Mouse (Mus musculus) kidney, postnatal 0 days (tissue): ENCODE results near the gene Snrpa1. TPM values are rescaled to one million over a fixed set of nuclear protein-coding genes. Genes with fewer than 3 reads are reported as not detected.

Experiments used
- ATAC-seq: fragments of 200-750 bp; cut with Nextera tagmentation; replicated peaks from 2 replicates; pipeline ENCODE4 v1.8.0; 2017; ENCODE audit warnings: low read depth, moderate number of reproducible peaks, moderate TSS enrichment, moderate library complexity; ENCODE audit not compliant: low FRiP score
- DNase-seq: peaks from one replicate; pipeline ENCODE4 v3.0.0-alpha.2; 2016; ENCODE audit warnings: low spot score
- H3K27ac ChIP-seq: fragments of 300-500 bp; sonication (generic); 2 replicates; pipeline ENCODE4 v1.5.1; 2014; ENCODE audit warnings: mild to moderate bottlenecking
- H3K27me3 ChIP-seq: fragments of 300-500 bp; sonication (generic); 2 replicates; pipeline ENCODE4 v1.6.1; 2014; ENCODE audit warnings: low read length, mixed read lengths; ENCODE audit not compliant: insufficient read depth
- H3K36me3 ChIP-seq: fragments of 300-500 bp; sonication (generic); 2 replicates; pipeline ENCODE4 v1.6.1; 2014; ENCODE audit warnings: low read length, mixed read lengths; ENCODE audit not compliant: insufficient read depth
- H3K4me1 ChIP-seq: fragments of 300-500 bp; sonication (generic); replicated peaks from 2 replicates; pipeline ENCODE4 v1.6.1; 2014; ENCODE audit warnings: antibody characterized with exemption, low read length, mixed read lengths; ENCODE audit not compliant: insufficient read depth
- H3K4me2 ChIP-seq: fragments of 300-500 bp; sonication (generic); 2 replicates; pipeline ENCODE4 v1.6.1; 2014; ENCODE audit warnings: mild to moderate bottlenecking, low read length, moderate library complexity, mixed read lengths
- H3K4me3 ChIP-seq: fragments of 300-500 bp; sonication (generic); replicated peaks from 2 replicates; pipeline ENCODE4 v1.5.1; 2014; ENCODE audit warnings: low read depth, low read length
- H3K9ac ChIP-seq: fragments of 300-500 bp; sonication (generic); 2 replicates; pipeline ENCODE4 v1.6.1; 2014; ENCODE audit warnings: low read depth, low read length
- H3K9me3 ChIP-seq: fragments of 300-500 bp; sonication (generic); replicated peaks from 2 replicates; pipeline ENCODE4 v1.6.1; 2016; ENCODE audit warnings: low read length, inconsistent platforms, mixed read lengths
- CTCF ChIP-seq: IDR thresholded peaks from 2 replicates; pipeline ENCODE4 v1.5.1; 2016; ENCODE audit warnings: antibody characterized with exemption, low read depth, mild to moderate bottlenecking, moderate library complexity
- WGBS: fragments of 180-500 bp; shearing (Covaris S2); extraction: QIAGEN DNeasy Blood & Tissue Kit; methylation state at CpG from one replicate; pipeline ENCODE4 v1.1.7; 2014; 5-methylcytosine and 5-hydroxymethylcytosine counted together
- polyA plus RNA-seq: library from polyadenylated mRNA; unstranded; fragments of >200 nt; fragmentation: Nextera tagmentation; extraction: Ambion mirVana; gene quantifications from 2 replicates; pipeline ENCODE4 v1.2.1, GENCODE M21; 2015

Gene Snrpa1
- polyA plus RNA-seq, 1 experiment from 2014 or later = 114 TPM

DNA sequence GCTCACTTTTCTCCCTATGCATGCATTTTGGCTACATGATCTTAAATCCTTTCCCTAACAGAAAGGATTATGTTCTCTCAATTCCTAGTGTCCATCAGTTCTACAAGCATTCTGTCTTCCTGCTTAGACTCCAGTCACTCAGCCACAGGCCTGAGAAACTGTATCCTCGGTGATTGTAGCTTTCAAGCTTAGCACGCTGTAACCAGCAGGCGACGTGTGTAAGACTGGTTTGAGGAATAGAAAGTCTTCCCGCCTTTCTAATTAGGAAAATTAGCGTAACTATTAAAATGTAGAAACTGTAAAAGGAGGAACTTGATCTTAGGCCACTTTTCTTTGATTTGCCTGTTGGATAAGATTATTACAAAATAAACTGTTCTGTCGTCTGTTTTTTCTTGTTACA is 60.0 kb downstream of the Snrpa1 start:
- Histone ChIP-seq H3K4me2 (no peak overlapping the region), H3K36me3 (no peaks in the 10 kb centered on the region), H3K27me3 (no peaks in the 10 kb centered on the region), H3K4me1 (peaks cover 12% of the 10 kb centered on the region; the same call in 1 of the 2 replicates), H3K4me3 (no peak overlapping the region), H3K27ac (no peak overlapping the region), H3K9me3 (no peaks in the 10 kb centered on the region), H3K9ac (no peak overlapping the region)
- ATAC-seq (no peak), DNase-seq (no peak)
- TF ChIP-seq CTCF = no peak
- WGBS = 70% methylated on average over 7 of the region's 7 CpGs

DNA sequence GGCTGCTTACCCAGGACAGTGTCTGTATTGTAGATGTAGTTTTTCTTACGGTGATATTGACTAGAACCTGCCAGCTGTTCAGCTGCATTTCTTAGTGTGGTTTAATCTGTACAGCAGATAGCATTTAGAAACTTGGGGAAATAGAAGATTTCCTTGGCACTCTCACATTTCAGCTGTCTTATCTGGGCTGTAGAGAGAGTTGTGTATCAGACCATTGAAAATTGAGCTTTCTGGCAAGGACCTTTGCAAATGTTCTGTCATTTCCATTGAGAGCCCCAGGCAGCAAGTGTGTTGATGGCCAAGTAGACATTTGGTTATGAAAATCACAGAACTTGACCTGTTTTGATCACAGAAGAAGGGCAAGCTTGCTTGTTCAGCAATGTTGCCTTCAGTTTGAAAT is 61.3 kb downstream of the Snrpa1 start:
- WGBS = 47% methylated on average over 1 of the region's 1 CpGs
- no peak overlapping the region for H3K9ac ChIP-seq
- ATAC-seq (no peak), DNase-seq (no peak)
- no peak overlapping the region for H3K4me2 ChIP-seq
- no peaks in the 10 kb centered on the region for H3K9me3 ChIP-seq
- peaks cover 12% of the 10 kb centered on the region; the same call in 1 of the 2 replicates for H3K4me1 ChIP-seq
- no peaks in the 10 kb centered on the region for H3K27me3 ChIP-seq
- H3K27ac ChIP-seq = no peak overlapping the region
- TF ChIP-seq CTCF = no peak
- no peak overlapping the region for H3K4me3 ChIP-seq
- no peaks in the 10 kb centered on the region for H3K36me3 ChIP-seq

DNA sequence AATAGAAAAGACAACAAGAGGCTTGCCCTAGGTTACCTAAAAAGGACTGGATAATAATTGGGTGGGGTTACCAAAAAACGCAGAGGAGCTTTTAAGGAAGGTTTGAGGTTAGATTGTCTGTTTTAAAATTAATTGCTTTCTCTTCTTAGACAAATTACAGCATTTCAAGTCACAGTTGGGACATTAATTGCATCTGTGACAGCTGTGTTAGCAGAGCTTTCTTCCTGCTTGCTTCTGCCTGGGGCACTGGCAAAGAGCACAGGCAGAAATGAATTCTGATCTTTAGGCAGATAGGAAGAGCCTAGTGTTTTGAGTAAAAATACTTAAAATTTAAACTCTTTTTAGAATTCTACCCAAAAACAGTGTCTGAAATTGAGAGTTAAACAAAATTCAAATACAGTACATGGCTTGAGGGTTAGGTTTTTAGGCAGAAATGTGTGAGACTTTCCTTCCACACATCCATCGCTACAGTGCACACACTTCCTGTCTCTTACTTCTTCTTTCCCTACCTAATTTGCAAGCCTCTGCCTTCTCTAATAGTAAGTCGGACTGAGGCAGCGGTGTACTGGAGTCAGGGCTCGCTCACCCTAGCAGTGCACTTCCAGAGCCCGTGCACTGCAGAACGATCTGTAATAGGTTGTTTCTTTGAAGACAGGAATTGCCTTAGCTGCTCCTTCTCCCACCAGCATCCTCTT is 62.0 kb downstream of the Snrpa1 start:
- no peak for TF ChIP-seq CTCF
- peaks cover 2% of the 10 kb centered on the region; the same call in 1 of the 2 replicates for H3K36me3 ChIP-seq
- no peak overlapping the region for H3K4me2 ChIP-seq
- no peaks in the 10 kb centered on the region for H3K27me3 ChIP-seq
- no peak overlapping the region for H3K9ac ChIP-seq
- no peak overlapping the region for H3K4me3 ChIP-seq
- H3K9me3 ChIP-seq = no peaks in the 10 kb centered on the region
- H3K4me1 ChIP-seq = peaks cover 11% of the 10 kb centered on the region; the same call in 1 of the 2 replicates
- WGBS = 38% methylated on average over 7 of the region's 7 CpGs
- DNase-seq (no peak), ATAC-seq (no peak)
- H3K27ac ChIP-seq = no peak overlapping the region

Other genes starting within 250 kb of the Snrpa1 start
- 3.2 and 4.2 TPM in 2 replicates for gene Pcsk6, start 197.3 kb upstream of the Snrpa1 start, polyA plus RNA-seq
- gene Gm45213, start 15.4 kb upstream of the Snrpa1 start, polyA plus RNA-seq = not detected in 2 replicates
- 140 and 145 TPM in 2 replicates for gene Selenos, start 20.6 kb downstream of the Snrpa1 start, polyA plus RNA-seq
- gene Chsy1, start 50.5 kb downstream of the Snrpa1 start, polyA plus RNA-seq = 12.0 and 12.2 TPM in 2 replicates